Mouse (Mus musculus): Measurements from ENCODE around the gene Slc29a4. TPM values are rescaled to one million over a fixed set of nuclear protein-coding genes. Genes with fewer than 3 reads are reported as not detected.

Gene Slc29a4
- polyA plus RNA-seq, 1 experiment from 2014 or later, result 1.5 TPM

GRCm38 (mm10) chr5:142679065-142679464 lies 13.2 kb upstream of the Slc29a4 start:
- H3K4me3 ChIP-seq (ENCODE audit: low read depth, low read length), result no peak overlapping the region
- ATAC-seq (ENCODE audit: low FRiP score, low TSS enrichment) (no peak), DNase-seq (ENCODE audit: low spot score) (no peak)
- H3K9me3 ChIP-seq (ENCODE audit: control insufficient read depth, low read length), result no peaks in the 10 kb centered on the region
- H3K36me3 ChIP-seq (ENCODE audit: control insufficient read depth, insufficient read depth, low read length), result no peaks in the 10 kb centered on the region
- TF ChIP-seq CTCF (IDR thresholded peaks at IDR 0.05; ENCODE audit: low read depth) (no peak), EP300 (optimal IDR thresholded peaks at IDR 0.05) (no peak)
- H3K9ac ChIP-seq (ENCODE audit: low read length), result no peak overlapping the region
- H3K4me1 ChIP-seq (replicated peaks; ENCODE audit: control insufficient read depth, insufficient read depth), result no peaks in the 10 kb centered on the region
- whole genome bisulfite sequencing, result 83% methylated on average over 1 of the region's 1 CpGs
- no peak overlapping the region for H3K27ac ChIP-seq (replicated peaks)
- H3K4me2 ChIP-seq (replicated peaks; ENCODE audit: low read depth), result no peak overlapping the region
- H3K27me3 ChIP-seq (ENCODE audit: control insufficient read depth, insufficient read depth, low read length), result no peaks in the 10 kb centered on the region

- no peak for ATAC-seq (ENCODE audit: low FRiP score, low TSS enrichment)
- 69% methylated on average over 3 of the region's 3 CpGs for WGBS
Measured at GRCm38 (mm10) chr5:142681911-142682310, 10.4 kb upstream of the Slc29a4 start.

GRCm38 (mm10) chr5:142682529-142682928 lies 9.8 kb upstream of the Slc29a4 start:
- no peak for DNase-seq (ENCODE audit: low spot score)
- no peak for ATAC-seq (ENCODE audit: low FRiP score, low TSS enrichment)
- no peak for TF ChIP-seq CTCF (IDR thresholded peaks at IDR 0.05; ENCODE audit: low read depth)
- no peak for TF ChIP-seq EP300 (optimal IDR thresholded peaks at IDR 0.05)

More at GRCm38 (mm10) chr5:142681911-142682310, 10.4 kb upstream of the Slc29a4 start:
- no peak for DNase-seq (ENCODE audit: low spot score)
- Histone ChIP-seq H3K27me3 (ENCODE audit: control insufficient read depth, insufficient read depth, low read length) (no peaks in the 10 kb centered on the region), H3K4me1 (replicated peaks; ENCODE audit: control insufficient read depth, insufficient read depth) (no peaks in the 10 kb centered on the region), H3K27ac (replicated peaks) (no peak overlapping the region), H3K4me2 (replicated peaks; ENCODE audit: low read depth) (no peak overlapping the region), H3K36me3 (ENCODE audit: control insufficient read depth, insufficient read depth, low read length) (no peaks in the 10 kb centered on the region), H3K9ac (ENCODE audit: low read length) (no peak overlapping the region), H3K4me3 (ENCODE audit: low read depth, low read length) (no peak overlapping the region), H3K9me3 (ENCODE audit: control insufficient read depth, low read length) (no peaks in the 10 kb centered on the region)
- TF ChIP-seq EP300 (optimal IDR thresholded peaks at IDR 0.05) (no peak), CTCF (IDR thresholded peaks at IDR 0.05; ENCODE audit: low read depth) (no peak)

GRCm38 (mm10) chr5:142688866-142689265 lies 3.4 kb upstream of the Slc29a4 start:
- Histone ChIP-seq H3K36me3 (ENCODE audit: control insufficient read depth, insufficient read depth, low read length) (no peaks in the 10 kb centered on the region), H3K4me3 (ENCODE audit: low read depth, low read length) (no peak overlapping the region), H3K4me1 (replicated peaks; ENCODE audit: control insufficient read depth, insufficient read depth) (no peaks in the 10 kb centered on the region), H3K9ac (ENCODE audit: low read length) (no peak overlapping the region), H3K27me3 (ENCODE audit: control insufficient read depth, insufficient read depth, low read length) (no peaks in the 10 kb centered on the region), H3K4me2 (replicated peaks; ENCODE audit: low read depth) (no peak overlapping the region), H3K27ac (replicated peaks) (no peak overlapping the region), H3K9me3 (ENCODE audit: control insufficient read depth, low read length) (no peaks in the 10 kb centered on the region)
- ATAC-seq (ENCODE audit: low FRiP score, low TSS enrichment) (no peak), DNase-seq (ENCODE audit: low spot score) (no peak)
- no peak for TF ChIP-seq EP300 (optimal IDR thresholded peaks at IDR 0.05)
- TF ChIP-seq CTCF (IDR thresholded peaks at IDR 0.05; ENCODE audit: low read depth), result no peak
- WGBS, result 37% methylated on average over 6 of the region's 6 CpGs

More at GRCm38 (mm10) chr5:142682529-142682928, 9.8 kb upstream of the Slc29a4 start:
- Histone ChIP-seq H3K4me2 (replicated peaks; ENCODE audit: low read depth) (no peak overlapping the region), H3K9me3 (ENCODE audit: control insufficient read depth, low read length) (no peaks in the 10 kb centered on the region), H3K4me1 (replicated peaks; ENCODE audit: control insufficient read depth, insufficient read depth) (no peaks in the 10 kb centered on the region), H3K27ac (replicated peaks) (no peak overlapping the region), H3K9ac (ENCODE audit: low read length) (no peak overlapping the region), H3K36me3 (ENCODE audit: control insufficient read depth, insufficient read depth, low read length) (no peaks in the 10 kb centered on the region), H3K27me3 (ENCODE audit: control insufficient read depth, insufficient read depth, low read length) (no peaks in the 10 kb centered on the region), H3K4me3 (ENCODE audit: low read depth, low read length) (no peak overlapping the region)
- 84% methylated on average over 5 of the region's 5 CpGs for WGBS

- ATAC-seq (ENCODE audit: low FRiP score, low TSS enrichment) (no peak), DNase-seq (ENCODE audit: low spot score) (no peak)
- Histone ChIP-seq H3K4me3 (ENCODE audit: low read depth, low read length) (no peak overlapping the region), H3K36me3 (ENCODE audit: control insufficient read depth, insufficient read depth, low read length) (no peaks in the 10 kb centered on the region), H3K9ac (ENCODE audit: low read length) (no peak overlapping the region), H3K4me1 (replicated peaks; ENCODE audit: control insufficient read depth, insufficient read depth) (no peaks in the 10 kb centered on the region), H3K27me3 (ENCODE audit: control insufficient read depth, insufficient read depth, low read length) (no peaks in the 10 kb centered on the region), H3K27ac (replicated peaks) (no peak overlapping the region), H3K4me2 (replicated peaks; ENCODE audit: low read depth) (no peak overlapping the region), H3K9me3 (ENCODE audit: control insufficient read depth, low read length) (no peaks in the 10 kb centered on the region)
- 76% methylated on average over 3 of the region's 3 CpGs for WGBS
- TF ChIP-seq EP300 (optimal IDR thresholded peaks at IDR 0.05) (no peak), CTCF (IDR thresholded peaks at IDR 0.05; ENCODE audit: low read depth) (no peak)
Measured at GRCm38 (mm10) chr5:142690343-142690742, 2.0 kb upstream of the Slc29a4 start.

- 74% methylated on average over 12 of the region's 12 CpGs for WGBS
- no peaks in the 10 kb centered on the region for H3K36me3 ChIP-seq (ENCODE audit: control insufficient read depth, insufficient read depth, low read length)
- no peaks in the 10 kb centered on the region for H3K4me1 ChIP-seq (replicated peaks; ENCODE audit: control insufficient read depth, insufficient read depth)
- TF ChIP-seq EP300 (optimal IDR thresholded peaks at IDR 0.05), result no peak
- TF ChIP-seq CTCF (IDR thresholded peaks at IDR 0.05; ENCODE audit: low read depth), result no peak
- no peak for DNase-seq (ENCODE audit: low spot score)
- no peak for ATAC-seq (ENCODE audit: low FRiP score, low TSS enrichment)
- H3K9ac ChIP-seq (ENCODE audit: low read length), result no peak overlapping the region
- H3K27ac ChIP-seq (replicated peaks), result no peak overlapping the region
- H3K27me3 ChIP-seq (ENCODE audit: control insufficient read depth, insufficient read depth, low read length), result no peaks in the 10 kb centered on the region
- no peak overlapping the region for H3K4me3 ChIP-seq (ENCODE audit: low read depth, low read length)
- H3K4me2 ChIP-seq (replicated peaks; ENCODE audit: low read depth), result no peak overlapping the region
- no peaks in the 10 kb centered on the region for H3K9me3 ChIP-seq (ENCODE audit: control insufficient read depth, low read length)
Measured at GRCm38 (mm10) chr5:142692971-142693737, 842 bp downstream of the Slc29a4 start.
